Mouse (Mus musculus) olfactory bulb, adult 2 months (tissue): ENCODE data around the gene Tigar. TPM values are rescaled to one million over a fixed set of nuclear protein-coding genes. Genes with fewer than 3 reads are reported as not detected.

Experiments
- H3K27ac ChIP-seq: fragments of 200-500 bp; 2 replicates; pipeline ENCODE4 v1.5.1; 2012; ENCODE audit warnings: low read depth, low read length; ENCODE audit not compliant: insufficient read depth
- H3K4me1 ChIP-seq: fragments of 200-500 bp; 2 replicates; pipeline ENCODE4 v1.6.1; 2012; ENCODE audit warnings: low read length; ENCODE audit not compliant: control insufficient read depth, insufficient read depth
- H3K4me3 ChIP-seq: fragments of 200-500 bp; 2 replicates; pipeline ENCODE4 v1.5.1; 2012; ENCODE audit warnings: mild to moderate bottlenecking, low read depth, low read length, moderate library complexity; ENCODE audit not compliant: insufficient read depth
- CTCF ChIP-seq: fragments of 200-500 bp; IDR thresholded peaks from 2 replicates; pipeline ENCODE4 v1.5.1; 2012; ENCODE audit warnings: low read depth, mild to moderate bottlenecking, low read length, moderate library complexity; ENCODE audit not compliant: insufficient read depth
- POLR2A ChIP-seq: fragments of 200-500 bp; IDR thresholded peaks from 2 replicates; pipeline ENCODE4 v1.6.1; 2012; ENCODE audit warnings: mild to moderate bottlenecking, low read depth, low read length, moderate library complexity; ENCODE audit not compliant: insufficient read depth
- WGBS: fragments of 180-500 bp; shearing (Covaris S2); methylation state at CpG from one replicate; pipeline ENCODE4 v1.1.7; 2018; 5-methylcytosine and 5-hydroxymethylcytosine counted together
- polyA plus RNA-seq: library from polyadenylated mRNA; stranded (reverse); fragments of >200 nt; gene quantifications from 2 replicates; pipeline ENCODE4 v1.2.4, GENCODE M21; 2012; ENCODE audit warnings: low replicate concordance; ENCODE audit not compliant: missing spikeins, insufficient read depth, insufficient read length

The Tigar gene
- polyA plus RNA-seq, 1 experiment: not detected

- no peaks in the 10 kb centered on the region for H3K4me1 ChIP-seq
- no peak overlapping the region for H3K27ac ChIP-seq
- no peak for TF ChIP-seq CTCF
- TF ChIP-seq POLR2A: no peak
- WGBS: 71% methylated on average over 7 of the region's 7 CpGs
- H3K4me3 ChIP-seq: no peak overlapping the region
Observed at GRCm38 (mm10) chr6:127143576-127144288, 34.4 kb upstream of the Tigar start.

GRCm38 (mm10) chr6:127143124-127143520 lies 33.8 kb upstream of the Tigar start:
- no peaks in the 10 kb centered on the region for H3K4me1 ChIP-seq
- no peak overlapping the region for H3K4me3 ChIP-seq
- TF ChIP-seq CTCF (no peak), POLR2A (no peak)
- H3K27ac ChIP-seq: no peak overlapping the region
- 62% methylated on average over 10 of the region's 10 CpGs for WGBS

- TF ChIP-seq CTCF (0 out of 2 replicates have a peak, but pooled peaks have one; percentile 23), POLR2A (no peak)
- H3K27ac ChIP-seq: no peak overlapping the region
- H3K4me3 ChIP-seq: no peak overlapping the region
- H3K4me1 ChIP-seq: no peaks in the 10 kb centered on the region
- 25% methylated on average over 9 of the region's 10 CpGs for WGBS
Observed at GRCm38 (mm10) chr6:127142154-127143123, 33.1 kb upstream of the Tigar start.

GRCm38 (mm10) chr6:127138962-127139361 lies 29.6 kb upstream of the Tigar start:
- whole genome bisulfite sequencing: 92% methylated on average over 11 of the region's 11 CpGs
- no peak for TF ChIP-seq CTCF
- TF ChIP-seq POLR2A: no peak
- H3K27ac ChIP-seq: no peak overlapping the region

GRCm38 (mm10) chr6:127133433-127134245 lies 24.3 kb upstream of the Tigar start:
- Histone ChIP-seq H3K27ac (no peak overlapping the region), H3K4me1 (peaks cover 14% of the 10 kb centered on the region), H3K4me3 (no peak overlapping the region)
- 24% methylated on average over 16 of the region's 16 CpGs for WGBS
- TF ChIP-seq CTCF (no peak), POLR2A (no peak)

More at GRCm38 (mm10) chr6:127138962-127139361, 29.6 kb upstream of the Tigar start:
- Histone ChIP-seq H3K4me1 (peaks cover 3% of the 10 kb centered on the region), H3K4me3 (no peak overlapping the region)

- Histone ChIP-seq H3K4me1 (peaks cover 14% of the 10 kb centered on the region), H3K4me3 (no peak overlapping the region), H3K27ac (no peak overlapping the region)
- no peak for TF ChIP-seq POLR2A
- no peak for TF ChIP-seq CTCF
- WGBS: 51% methylated on average over 3 of the region's 3 CpGs
Observed at GRCm38 (mm10) chr6:127132719-127133118, 23.4 kb upstream of the Tigar start.

- Histone ChIP-seq H3K4me1 (peaks cover 14% of the 10 kb centered on the region), H3K4me3 (no peak overlapping the region), H3K27ac (no peak overlapping the region)
- 80% methylated on average over 3 of the region's 3 CpGs for WGBS
- no peak for TF ChIP-seq POLR2A
- no peak for TF ChIP-seq CTCF
Observed at GRCm38 (mm10) chr6:127131946-127132345, 22.6 kb upstream of the Tigar start.

GRCm38 (mm10) chr6:127130377-127130776 lies 21.0 kb upstream of the Tigar start:
- 30% methylated on average over 13 of the region's 13 CpGs for WGBS
- Histone ChIP-seq H3K27ac (no peak overlapping the region), H3K4me3 (no peak overlapping the region), H3K4me1 (peaks cover 14% of the 10 kb centered on the region)
- TF ChIP-seq POLR2A (no peak), CTCF (no peak)

GRCm38 (mm10) chr6:127129659-127130058 lies 20.3 kb upstream of the Tigar start:
- 93% methylated on average over 14 of the region's 14 CpGs for WGBS
- no peak overlapping the region for H3K27ac ChIP-seq
- no peak overlapping the region for H3K4me3 ChIP-seq
- H3K4me1 ChIP-seq: peaks cover 14% of the 10 kb centered on the region
- no peak for TF ChIP-seq POLR2A
- TF ChIP-seq CTCF: no peak
